Mouse (Mus musculus) erythroblast, embryonic 14.5 days (primary cell): ENCODE data around the gene Serping1. TPM values are rescaled to one million over a fixed set of nuclear protein-coding genes. Genes with fewer than 3 reads are reported as not detected.
A peak's percentile ranks its signal among the peaks of the same experiment; 100 is the strongest.
"Not testable (repeated sequence)": the region's sequence is repeated elsewhere in the genome, so short reads cannot be mapped to it uniquely, and the experiment has no call there.

Experiments used
- H3K27me3 ChIP-seq: 2 replicates; pipeline ENCODE4 v1.6.1; 2012; ENCODE audit warnings: inconsistent platforms; ENCODE audit not compliant: control insufficient read depth
- H3K36me3 ChIP-seq: 2 replicates; pipeline ENCODE4 v1.6.1; 2012; ENCODE audit warnings: mild to moderate bottlenecking, inconsistent platforms; ENCODE audit not compliant: control insufficient read depth
- H3K4me1 ChIP-seq: 2 replicates; pipeline ENCODE4 v1.6.1; 2012; ENCODE audit warnings: inconsistent platforms; ENCODE audit not compliant: control insufficient read depth
- H3K4me3 ChIP-seq: replicated peaks from 2 replicates; pipeline ENCODE3; 2012; ENCODE audit warnings: moderate library complexity, mild to moderate bottlenecking, inconsistent platforms
- H3K9me3 ChIP-seq: 2 replicates; pipeline ENCODE4 v1.6.1; 2012; ENCODE audit warnings: low read length, inconsistent platforms, mixed read lengths; ENCODE audit not compliant: control insufficient read depth
- GATA1 ChIP-seq: IDR thresholded peaks from 2 replicates; pipeline ENCODE4 v1.6.1; 2012; ENCODE audit warnings: low read length, inconsistent platforms, mixed read lengths
- TAL1 ChIP-seq: IDR thresholded peaks from 3 replicates; pipeline ENCODE4 v1.6.1; 2012; ENCODE audit warnings: low read length, inconsistent platforms, mixed read lengths
- polyA plus RNA-seq: library from polyadenylated mRNA; stranded (reverse); fragments of >175 nt; gene quantifications from 2 replicates; pipeline ENCODE4 v1.2.3, GENCODE M21; 2012

Gene Serping1
- polyA plus RNA-seq, 1 experiment, result not detected

DNA sequence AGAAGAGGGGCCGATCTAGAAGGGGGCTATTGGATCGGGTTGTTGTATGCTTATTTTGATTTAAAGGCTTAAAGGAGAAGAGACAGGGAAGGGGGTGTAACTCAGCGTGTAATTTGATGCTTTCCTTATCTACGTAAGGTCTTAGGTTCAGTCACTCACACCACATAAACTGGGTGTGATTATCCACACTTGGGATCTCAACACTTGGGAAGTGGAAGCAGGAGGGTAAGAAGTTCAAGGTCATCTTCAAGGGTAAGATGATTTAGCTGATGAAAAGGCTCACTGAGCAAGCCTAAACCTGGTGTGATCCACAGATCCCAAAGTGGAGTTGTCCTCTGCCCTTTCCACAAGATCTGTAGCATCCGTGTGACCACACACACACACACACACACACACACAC lies 31.3 kb upstream of the Serping1 start:
- TF ChIP-seq TAL1 (no peak), GATA1 (no peak)
- H3K36me3 ChIP-seq, result peaks cover 98% of the 10 kb centered on the region
- peaks cover 93% of the 10 kb centered on the region for H3K4me1 ChIP-seq

DNA sequence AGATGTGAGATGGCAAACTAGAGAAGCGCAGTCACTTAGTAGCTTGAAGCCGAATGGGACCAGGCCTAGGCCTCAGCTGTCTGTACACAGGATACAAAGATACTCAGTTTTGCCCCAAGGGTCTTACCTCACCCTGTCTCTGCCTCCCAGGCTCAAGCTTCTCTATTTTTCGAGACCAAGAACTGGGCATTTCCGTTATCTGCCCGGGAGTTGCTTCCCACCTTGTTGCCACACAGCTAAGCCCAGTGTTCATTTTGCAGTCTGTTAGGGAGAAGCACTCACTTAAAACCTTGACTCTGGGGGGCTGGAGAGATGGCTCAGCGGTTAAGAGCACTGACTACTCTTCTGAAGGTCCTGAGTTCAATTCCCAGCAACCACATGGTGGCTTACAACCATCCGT lies 28.7 kb upstream of the Serping1 start:
- no peak overlapping the region for H3K4me3 ChIP-seq
- no peaks in the 10 kb centered on the region; the same call in 1 of the 2 replicates for H3K27me3 ChIP-seq
- peaks cover 93% of the 10 kb centered on the region for H3K36me3 ChIP-seq
- H3K4me1 ChIP-seq, result peaks cover 89% of the 10 kb centered on the region
- H3K9me3 ChIP-seq, result peaks cover 21% of the 10 kb centered on the region
- no peak for TF ChIP-seq TAL1
- TF ChIP-seq GATA1, result no peak

More for the DNA sequence above, 31.3 kb upstream of the Serping1 start:
- Histone ChIP-seq H3K4me3 (no peak overlapping the region), H3K9me3 (peaks cover 30% of the 10 kb centered on the region), H3K27me3 (peaks cover 3% of the 10 kb centered on the region; the same call in 1 of the 2 replicates)

DNA sequence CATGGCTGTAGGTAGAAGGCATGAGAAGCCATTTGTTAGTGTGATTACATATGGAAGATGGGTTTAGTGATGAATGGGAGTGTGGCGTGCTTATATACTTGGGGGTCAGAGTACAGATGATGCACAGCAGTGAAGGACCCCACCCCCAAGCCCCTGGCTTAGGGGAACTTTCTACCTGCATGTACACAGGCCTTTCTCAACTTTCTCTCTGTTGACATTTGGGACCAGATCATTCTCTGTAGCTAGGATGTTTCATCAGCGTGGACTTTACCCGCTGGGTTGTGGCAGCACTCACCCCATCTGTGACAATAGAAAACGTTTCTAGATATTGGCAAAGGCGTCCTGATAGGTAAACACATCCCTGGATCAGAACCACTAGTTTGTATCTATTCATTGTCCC lies 26.0 kb upstream of the Serping1 start:
- not testable (repeated sequence) for H3K4me3 ChIP-seq, H3K27me3 ChIP-seq
- peaks cover 68% of the 10 kb centered on the region for H3K36me3 ChIP-seq
- peaks cover 11% of the 10 kb centered on the region for H3K9me3 ChIP-seq
- H3K4me1 ChIP-seq, result peaks cover 79% of the 10 kb centered on the region

DNA sequence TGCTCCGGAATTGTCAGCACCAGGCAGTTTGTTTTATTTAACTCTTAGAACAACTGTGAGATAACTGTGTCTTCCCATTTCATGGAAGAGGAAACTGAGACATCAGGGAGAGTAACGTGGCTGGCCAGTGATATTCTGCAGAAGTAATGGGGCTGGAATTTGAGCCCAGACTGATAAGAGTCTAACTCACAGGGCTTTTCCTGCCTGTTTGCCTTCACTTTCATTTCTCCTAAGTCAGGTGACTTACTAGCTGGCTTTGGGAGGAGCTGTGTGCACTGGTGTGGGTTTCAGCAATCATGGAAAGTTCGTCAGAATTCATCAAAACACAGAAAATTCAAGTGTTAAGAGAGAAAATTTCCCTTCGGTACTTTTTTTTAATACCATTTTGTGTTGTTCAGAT lies 25.1 kb upstream of the Serping1 start:
- Histone ChIP-seq H3K27me3 (no peaks in the 10 kb centered on the region; the same call in 1 of the 2 replicates), H3K36me3 (peaks cover 62% of the 10 kb centered on the region), H3K4me3 (peak overlapping the region; percentile 86), H3K9me3 (peaks cover 18% of the 10 kb centered on the region), H3K4me1 (peaks cover 74% of the 10 kb centered on the region)
- TF ChIP-seq TAL1, result no peak
- peak; percentile 68 for TF ChIP-seq GATA1

DNA sequence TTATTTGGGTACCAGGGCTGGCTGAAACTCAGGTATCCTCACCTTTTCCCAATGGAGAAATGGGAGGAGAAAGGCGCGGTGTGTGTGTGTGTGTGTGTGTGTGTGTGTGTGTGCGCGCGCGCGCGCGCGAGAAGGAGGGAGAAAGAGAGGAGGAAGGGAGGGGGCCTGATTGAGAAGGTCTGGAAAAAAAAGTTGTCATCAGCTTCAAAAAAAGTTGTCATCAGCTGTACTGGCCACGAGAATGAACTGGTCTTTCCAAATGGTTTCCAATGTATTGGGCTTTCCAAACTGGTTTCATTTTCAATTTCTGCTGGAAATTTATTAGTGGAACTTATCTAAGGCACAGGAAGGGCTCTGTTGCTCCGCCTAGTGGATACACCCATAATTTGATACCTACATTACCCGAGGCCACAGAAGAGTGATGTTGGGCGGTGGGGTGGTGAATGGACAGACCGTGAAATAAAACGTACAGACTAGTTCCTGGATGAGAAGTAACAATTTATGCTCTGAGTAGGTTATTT lies 23.9 kb upstream of the Serping1 start:
- no peak for TF ChIP-seq GATA1
- no peak for TF ChIP-seq TAL1

DNA sequence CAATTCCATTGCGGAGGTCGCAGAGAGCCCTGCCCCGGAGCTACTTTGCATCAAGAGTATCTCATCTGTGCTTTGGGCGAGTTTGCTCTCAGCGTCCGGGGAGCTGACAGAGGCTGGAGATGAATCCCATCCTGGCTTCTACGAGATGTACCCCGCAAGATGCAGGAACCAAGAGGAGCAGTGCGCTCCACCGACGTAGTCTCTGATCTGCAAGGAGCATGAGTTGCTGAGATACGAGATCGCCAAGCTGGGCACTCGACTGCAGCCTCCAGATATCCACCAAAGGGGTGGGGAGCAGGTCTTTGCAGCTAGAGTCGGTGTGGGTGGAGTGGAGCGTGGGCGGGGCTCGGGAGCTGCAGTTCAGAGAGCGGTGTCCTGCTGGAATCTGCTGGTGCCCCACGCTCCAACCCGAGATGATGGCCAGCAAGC lies 23.3 kb upstream of the Serping1 start, which contains the start of gene Ube2l6:
Gene Ube2l6, plus strand, starts transcription at position 336 of the 429 bp plus-strand sequence.
- Histone ChIP-seq H3K27me3 (no peaks in the 10 kb centered on the region), H3K36me3 (peaks cover 50% of the 10 kb centered on the region), H3K4me3 (peak within 1 kb of the TSS; percentile 86), H3K9me3 (peaks cover 23% of the 10 kb centered on the region), H3K4me1 (peaks cover 71% of the 10 kb centered on the region)
- TF ChIP-seq TAL1 (peak; percentile 92), GATA1 (peak; percentile 90)

More for the DNA sequence above, 23.9 kb upstream of the Serping1 start:
- Histone ChIP-seq H3K4me1 (peaks cover 71% of the 10 kb centered on the region), H3K36me3 (peaks cover 56% of the 10 kb centered on the region), H3K4me3 (peak overlapping the region; percentile 86), H3K9me3 (peaks cover 25% of the 10 kb centered on the region), H3K27me3 (no peaks in the 10 kb centered on the region; the same call in 1 of the 2 replicates)

DNA sequence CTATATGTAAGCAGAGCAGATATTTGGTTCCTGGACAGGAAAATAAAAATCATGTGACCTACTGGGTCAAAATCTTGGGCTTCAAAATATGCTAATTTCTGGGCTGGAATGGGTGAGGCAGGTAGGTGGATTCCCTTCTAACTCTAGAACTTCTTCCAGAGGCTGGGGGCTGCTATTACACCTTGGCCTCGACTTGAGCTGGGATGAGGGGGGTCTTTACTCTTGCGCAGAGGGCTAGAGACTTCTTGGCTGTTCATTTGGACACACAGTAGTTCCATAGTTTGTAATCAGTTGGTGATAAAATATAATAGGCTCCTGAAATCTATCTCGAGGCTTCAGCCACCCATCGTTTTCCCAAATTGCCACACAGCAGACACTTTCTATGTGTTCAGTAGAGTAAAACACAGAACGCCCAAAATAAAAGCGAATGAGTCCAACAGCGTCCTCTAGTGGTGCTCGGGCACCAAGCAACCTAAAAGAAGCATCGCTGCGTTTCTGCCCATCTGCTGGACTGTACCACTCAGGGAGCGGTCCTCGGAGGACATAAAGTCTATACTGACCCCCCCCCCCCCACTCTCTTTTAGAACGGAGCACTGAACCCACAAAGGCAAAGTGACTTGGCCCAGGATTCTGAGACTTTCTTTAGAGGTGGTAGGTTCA lies 22.7 kb upstream of the Serping1 start:
- H3K4me1 ChIP-seq, result peaks cover 71% of the 10 kb centered on the region
- TF ChIP-seq TAL1 (no peak), GATA1 (no peak)
- peak overlapping the region; percentile 86 for H3K4me3 ChIP-seq

DNA sequence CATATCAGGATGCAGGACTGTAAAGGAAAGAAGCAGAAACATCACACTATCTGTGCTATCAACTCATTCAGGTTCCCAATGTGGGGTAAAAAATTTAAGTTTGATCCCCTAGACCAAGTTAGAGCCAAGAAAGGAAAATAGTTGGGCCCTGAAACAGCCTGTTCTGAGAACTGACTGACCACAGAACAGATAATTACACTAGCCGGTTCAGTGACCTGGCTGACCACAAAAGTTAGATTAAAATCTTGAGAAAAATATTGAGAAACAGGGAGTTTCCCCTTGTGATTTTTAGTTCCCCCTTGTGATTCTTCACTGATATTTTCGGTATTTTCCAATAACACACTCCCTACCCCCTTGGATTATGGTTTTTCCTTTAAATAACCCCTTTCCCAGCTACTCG lies 18.6 kb upstream of the Serping1 start:
- H3K9me3 ChIP-seq, result peaks cover 23% of the 10 kb centered on the region
- no peak overlapping the region for H3K4me3 ChIP-seq
- H3K27me3 ChIP-seq, result peaks cover 26% of the 10 kb centered on the region
- peaks cover 56% of the 10 kb centered on the region for H3K4me1 ChIP-seq
- peaks cover 12% of the 10 kb centered on the region for H3K36me3 ChIP-seq
- TF ChIP-seq TAL1 (no peak), GATA1 (no peak)

More for the DNA sequence above, 22.7 kb upstream of the Serping1 start:
- Histone ChIP-seq H3K27me3 (no peaks in the 10 kb centered on the region), H3K9me3 (peaks cover 23% of the 10 kb centered on the region), H3K36me3 (peaks cover 45% of the 10 kb centered on the region)

DNA sequence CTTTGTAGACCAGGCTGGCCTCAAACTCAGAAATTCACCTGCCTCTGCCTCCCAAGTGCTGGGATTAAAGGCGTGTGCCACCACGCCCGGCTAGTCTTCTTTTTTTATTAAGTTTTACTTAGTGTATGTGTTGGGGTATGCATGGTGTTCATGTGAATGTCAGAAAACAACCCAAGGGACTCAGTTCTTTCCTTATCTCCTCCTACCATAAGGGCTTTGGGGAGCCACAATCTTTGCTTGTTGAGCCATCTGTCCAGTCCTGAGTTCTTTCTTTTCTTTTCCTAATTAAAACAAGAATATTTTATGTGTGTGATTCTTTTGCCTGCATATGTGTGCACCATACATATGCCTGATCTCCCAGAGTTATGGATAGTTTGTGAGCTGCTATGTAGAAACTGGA lies 17.9 kb upstream of the Serping1 start:
- H3K4me1 ChIP-seq, result peaks cover 55% of the 10 kb centered on the region
- H3K9me3 ChIP-seq, result peaks cover 23% of the 10 kb centered on the region
- H3K4me3 ChIP-seq, result no peak overlapping the region
- H3K36me3 ChIP-seq, result peaks cover 12% of the 10 kb centered on the region
- TF ChIP-seq TAL1 (peak; percentile 71), GATA1 (peak; percentile 68)
- peaks cover 33% of the 10 kb centered on the region for H3K27me3 ChIP-seq
